Mouse (Mus musculus): ENCODE data around the gene Necab2. TPM values are rescaled to one million over a fixed set of nuclear protein-coding genes. Genes with fewer than 3 reads are reported as not detected.

Gene Necab2
- 58.0 and 62.3 TPM in 2 replicates for polyA plus RNA-seq (2015; fragmentation: Nextera tagmentation; extraction: Ambion mirVana)

DNA sequence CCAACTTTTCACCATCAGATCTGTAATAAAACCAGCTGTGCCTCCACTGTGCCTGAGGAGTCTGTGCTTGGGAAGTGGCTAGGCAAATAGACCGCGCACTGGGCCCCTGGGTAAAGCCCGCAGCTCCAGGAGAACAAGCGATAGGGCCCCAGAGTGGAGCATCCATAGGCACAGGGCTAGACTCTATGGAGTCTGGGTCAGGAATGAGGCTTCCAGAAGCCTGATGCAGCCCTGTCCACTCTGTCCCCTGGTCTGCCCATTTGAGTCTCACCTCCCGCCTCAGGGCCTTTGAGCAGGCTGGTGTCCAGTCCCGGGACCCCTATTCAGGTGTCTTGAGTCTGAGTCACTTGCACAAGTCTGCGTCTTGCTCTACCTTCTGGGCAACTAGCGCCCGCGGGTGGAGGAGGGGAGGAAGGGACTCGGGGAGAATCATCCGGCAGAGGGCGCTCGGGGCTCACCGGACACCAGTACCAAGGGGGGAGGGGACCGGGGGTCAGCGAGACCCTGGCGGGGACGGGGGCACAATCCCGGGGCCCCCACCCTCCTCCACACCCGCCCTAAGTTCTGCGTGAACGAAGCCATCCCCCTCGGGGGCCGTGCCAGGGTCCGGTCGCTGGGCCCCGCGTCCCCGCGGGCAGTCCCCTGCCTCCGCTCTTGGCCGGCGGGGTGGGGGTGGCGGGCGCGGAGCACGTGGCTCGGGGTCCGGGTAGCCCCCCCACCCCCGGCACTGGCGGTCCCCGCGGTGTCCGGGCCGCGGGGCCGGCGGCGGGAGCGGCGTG, at the start of gene Necab2:
Gene Necab2 (plus strand): TSS at position 509 of the 779 bp plus-strand sequence.

GRCm38 (mm10) chr8:119433582-119434174, 12.8 kb upstream of the Necab2 start, which contains the start of gene Osgin1:
Gene Osgin1, plus strand, starts transcription at chr8:119434124.

GRCm38 (mm10) chr8:119501598-119501997, 55.1 kb downstream of the Necab2 start, which contains the start of gene Slc38a8:
Gene Slc38a8, minus strand, starts transcription at chr8:119501698.

Other genes starting within 250 kb of the Necab2 start
- 954 and 955 TPM in 2 replicates for gene Hsbp1, start 102.2 kb upstream of the Necab2 start, polyA plus RNA-seq (2015; fragmentation: Nextera tagmentation; extraction: Ambion mirVana)
- 21.8 and 22.4 TPM in 2 replicates for gene Mlycd, start 51.8 kb upstream of the Necab2 start, polyA plus RNA-seq (2015; fragmentation: Nextera tagmentation; extraction: Ambion mirVana)
- gene Osgin1, start 12.6 kb upstream of the Necab2 start, polyA plus RNA-seq (2015; fragmentation: Nextera tagmentation; extraction: Ambion mirVana) = 0.46 and 0.60 TPM in 2 replicates
- not detected in 2 replicates for gene Slc38a8, start 55.0 kb downstream of the Necab2 start, polyA plus RNA-seq (2015; fragmentation: Nextera tagmentation; extraction: Ambion mirVana)
- gene Mbtps1, start 112.0 kb downstream of the Necab2 start, polyA plus RNA-seq (2015; fragmentation: Nextera tagmentation; extraction: Ambion mirVana) = 38.1 and 43.1 TPM in 2 replicates
- 89.8 and 103 TPM in 2 replicates for gene Hsdl1, start 128.5 kb downstream of the Necab2 start, polyA plus RNA-seq (2015; fragmentation: Nextera tagmentation; extraction: Ambion mirVana)
- 0.41 and 0.52 TPM in 2 replicates for gene Dnaaf1, start 128.5 kb downstream of the Necab2 start, polyA plus RNA-seq (2015; fragmentation: Nextera tagmentation; extraction: Ambion mirVana)
- 8.4 and 10.5 TPM in 2 replicates for gene Taf1c, start 158.5 kb downstream of the Necab2 start, polyA plus RNA-seq (2015; fragmentation: Nextera tagmentation; extraction: Ambion mirVana)
- 0.08 TPM in 1 of 2 replicates, not detected in the other for gene Adad2, start 166.0 kb downstream of the Necab2 start, polyA plus RNA-seq (2015; fragmentation: Nextera tagmentation; extraction: Ambion mirVana)
- gene Kcng4, start 189.0 kb downstream of the Necab2 start, polyA plus RNA-seq (2015; fragmentation: Nextera tagmentation; extraction: Ambion mirVana) = 0.19 and 0.27 TPM in 2 replicates
- 19.4 and 20.1 TPM in 2 replicates for gene Wfdc1, start 219.6 kb downstream of the Necab2 start, polyA plus RNA-seq (2015; fragmentation: Nextera tagmentation; extraction: Ambion mirVana)

Measured in neural tube, postnatal 0 days (tissue).